Mouse (Mus musculus) limb, embryonic 15.5 days (tissue): ENCODE results near the gene Tppp. TPM values are rescaled to one million over a fixed set of nuclear protein-coding genes. Genes with fewer than 3 reads are reported as not detected.
"Not testable (repeated sequence)": the region's sequence is repeated elsewhere in the genome, so short reads cannot be mapped to it uniquely, and the experiment has no call there.

ENCODE experiments used
- ATAC-seq: fragments of 200-750 bp; cut with Nextera tagmentation; 2 replicates; pipeline ENCODE4 v1.8.0; 2017; ENCODE audit warnings: low read depth, moderate TSS enrichment; ENCODE audit not compliant: insufficient number of reproducible peaks, low FRiP score, low TSS enrichment
- H3K27ac ChIP-seq: fragments of 300-500 bp; sonication (generic); 2 replicates; pipeline ENCODE4 v1.5.1; 2015; ENCODE audit warnings: moderate library complexity, mild to moderate bottlenecking, inconsistent platforms
- H3K27me3 ChIP-seq: fragments of 300-500 bp; sonication (generic); 2 replicates; pipeline ENCODE4 v1.6.1; 2015; ENCODE audit warnings: inconsistent platforms
- H3K36me3 ChIP-seq: fragments of 300-500 bp; sonication (generic); 2 replicates; pipeline ENCODE4 v1.6.1; 2015; ENCODE audit warnings: inconsistent platforms
- H3K4me1 ChIP-seq: fragments of 300-500 bp; sonication (generic); 2 replicates; pipeline ENCODE4 v1.6.1; 2015; ENCODE audit warnings: inconsistent platforms
- H3K4me2 ChIP-seq: fragments of 300-500 bp; sonication (generic); 2 replicates; pipeline ENCODE4 v1.6.1; 2015; ENCODE audit warnings: mild to moderate bottlenecking, inconsistent platforms
- H3K4me3 ChIP-seq: fragments of 300-500 bp; sonication (generic); 2 replicates; pipeline ENCODE4 v1.5.1; 2015; ENCODE audit warnings: mild to moderate bottlenecking, inconsistent platforms
- H3K9ac ChIP-seq: fragments of 300-500 bp; sonication (generic); 2 replicates; pipeline ENCODE4 v1.6.1; 2015; ENCODE audit warnings: inconsistent platforms
- H3K9me3 ChIP-seq: fragments of 300-500 bp; sonication (generic); 2 replicates; pipeline ENCODE4 v1.6.1; 2016; ENCODE audit warnings: inconsistent platforms
- WGBS: fragments of 180-500 bp; shearing (Covaris S2); methylation state at CpG from one replicate; pipeline ENCODE4 v1.1.7; 2015; 5-methylcytosine and 5-hydroxymethylcytosine counted together
- polyA plus RNA-seq: library from polyadenylated mRNA; unstranded; fragments of >200 nt; fragmentation: Nextera tagmentation; extraction: Ambion mirVana; gene quantifications from 2 replicates; pipeline ENCODE4 v1.2.1, GENCODE M21; 2015

The Tppp gene
- polyA plus RNA-seq, 1 experiment from 2014 or later: 1.8 TPM

DNA sequence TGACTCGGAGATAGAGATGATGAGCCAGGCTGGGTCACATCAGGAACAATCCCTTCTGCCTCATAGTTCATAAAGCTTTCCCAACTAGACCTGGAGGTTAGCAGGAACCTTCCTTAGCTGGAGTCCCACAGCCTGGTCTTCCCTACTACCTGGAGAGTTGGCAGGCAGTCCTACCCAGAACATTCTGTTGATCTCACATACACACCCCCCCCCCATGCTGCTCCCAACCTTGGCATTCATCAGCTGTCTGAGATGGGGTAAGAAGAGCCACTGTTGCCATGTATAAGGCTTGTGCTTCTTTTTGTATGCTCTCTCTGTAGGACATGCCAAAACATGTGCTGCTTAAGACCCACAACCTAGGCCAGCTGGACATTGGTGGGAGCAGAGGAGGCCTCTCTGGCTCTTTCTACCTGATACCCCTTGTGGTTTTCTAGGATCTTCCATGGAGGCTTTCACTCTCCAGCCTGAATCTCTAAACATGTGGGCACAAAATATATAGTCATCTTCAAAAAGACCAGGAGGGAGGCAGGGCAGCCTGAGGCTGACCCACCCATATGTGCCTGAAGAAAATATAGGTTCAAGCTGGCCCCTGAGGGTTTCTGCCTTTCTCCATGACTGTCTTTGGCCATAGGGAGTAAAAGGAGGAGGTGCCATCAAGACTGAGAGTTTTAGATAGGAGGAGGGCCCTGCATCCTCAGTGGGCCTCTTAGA, 54.3 kb downstream of the Tppp start:
- Histone ChIP-seq H3K27ac (no peak overlapping the region), H3K9ac (no peak overlapping the region), H3K9me3 (no peaks in the 10 kb centered on the region), H3K36me3 (no peaks in the 10 kb centered on the region), H3K4me2 (no peak overlapping the region), H3K4me1 (no peaks in the 10 kb centered on the region), H3K4me3 (no peak overlapping the region), H3K27me3 (no peaks in the 10 kb centered on the region)
- no peak for ATAC-seq
- 72% methylated on average over 1 of the region's 1 CpGs for WGBS

DNA sequence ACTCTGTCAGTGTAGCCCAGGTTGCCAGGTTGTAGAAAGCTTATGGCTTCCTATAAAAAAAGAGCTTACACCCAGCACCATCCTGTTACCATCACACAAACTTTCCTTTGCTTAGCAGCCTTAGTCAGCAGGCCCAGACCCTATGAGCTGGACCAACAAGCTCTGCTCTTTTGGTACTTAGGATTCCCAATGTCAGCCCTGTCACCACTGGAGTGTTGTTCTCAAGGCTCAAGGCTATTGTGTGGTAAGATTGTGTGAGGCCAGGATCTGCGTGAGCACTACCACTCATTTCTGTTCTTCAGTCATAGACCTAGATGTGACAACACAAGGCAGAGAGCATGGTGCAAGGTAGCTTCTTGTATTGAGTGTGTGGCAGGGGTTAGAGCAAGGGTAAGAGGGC, 57.4 kb downstream of the Tppp start:
- WGBS: 91% methylated on average over 1 of the region's 1 CpGs
- Histone ChIP-seq H3K4me1 (no peaks in the 10 kb centered on the region), H3K4me3 (no peak overlapping the region), H3K36me3 (no peaks in the 10 kb centered on the region), H3K27ac (no peak overlapping the region), H3K27me3 (no peaks in the 10 kb centered on the region), H3K9ac (no peak overlapping the region), H3K4me2 (no peak overlapping the region), H3K9me3 (no peaks in the 10 kb centered on the region)
- no peak for ATAC-seq

DNA sequence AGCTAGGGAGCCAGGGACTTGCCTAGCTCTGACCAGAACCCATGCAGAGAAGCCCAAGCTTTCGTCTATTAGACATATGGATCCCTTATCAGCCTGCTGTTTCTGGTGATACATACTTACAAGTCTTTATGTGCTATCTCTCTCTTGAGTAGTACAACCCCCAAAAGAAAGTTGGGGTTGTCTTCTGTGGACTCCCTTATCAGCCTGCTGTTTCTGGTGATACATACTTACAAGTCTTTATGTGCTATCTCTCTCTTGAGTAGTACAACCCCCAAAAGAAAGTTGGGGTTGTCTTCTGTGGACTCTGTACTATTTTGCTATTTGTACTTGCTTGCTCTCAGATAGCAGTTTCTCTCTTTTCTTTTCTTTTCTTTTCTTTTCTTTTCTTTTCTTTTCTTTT, 62.0 kb downstream of the Tppp start:
- H3K27ac ChIP-seq, H3K4me1 ChIP-seq, H3K4me2 ChIP-seq, ATAC-seq, H3K9me3 ChIP-seq, H3K4me3 ChIP-seq, H3K36me3 ChIP-seq, H3K27me3 ChIP-seq, H3K9ac ChIP-seq: not testable (repeated sequence)
- WGBS: 86% methylated on average over 1 of the region's 1 CpGs

DNA sequence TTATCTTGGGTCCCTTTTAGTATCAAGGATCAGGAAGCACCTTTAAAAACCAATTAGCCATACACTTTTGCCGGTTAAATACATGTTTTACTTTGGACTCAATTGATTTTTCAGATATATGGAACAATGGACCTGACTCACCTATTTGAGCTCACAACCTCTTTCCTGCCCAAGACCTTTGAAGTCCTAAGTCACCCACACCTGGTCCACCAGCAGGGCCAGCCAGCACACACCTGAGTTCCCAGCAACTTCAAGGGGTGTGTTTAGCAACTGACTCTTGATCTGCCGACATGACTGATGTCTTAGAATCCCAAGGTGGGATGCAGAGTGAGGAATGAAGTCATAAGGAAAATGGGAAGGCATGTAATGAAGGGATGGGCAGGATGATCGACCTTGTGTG, 62.5 kb downstream of the Tppp start:
- no peak overlapping the region for H3K4me3 ChIP-seq
- 72% methylated on average over 3 of the region's 3 CpGs for WGBS
- no peak overlapping the region for H3K4me2 ChIP-seq
- H3K9me3 ChIP-seq: no peaks in the 10 kb centered on the region
- no peak for ATAC-seq
- H3K27ac ChIP-seq: no peak overlapping the region
- H3K9ac ChIP-seq: no peak overlapping the region
- no peaks in the 10 kb centered on the region for H3K27me3 ChIP-seq
- no peaks in the 10 kb centered on the region for H3K36me3 ChIP-seq
- no peaks in the 10 kb centered on the region for H3K4me1 ChIP-seq

DNA sequence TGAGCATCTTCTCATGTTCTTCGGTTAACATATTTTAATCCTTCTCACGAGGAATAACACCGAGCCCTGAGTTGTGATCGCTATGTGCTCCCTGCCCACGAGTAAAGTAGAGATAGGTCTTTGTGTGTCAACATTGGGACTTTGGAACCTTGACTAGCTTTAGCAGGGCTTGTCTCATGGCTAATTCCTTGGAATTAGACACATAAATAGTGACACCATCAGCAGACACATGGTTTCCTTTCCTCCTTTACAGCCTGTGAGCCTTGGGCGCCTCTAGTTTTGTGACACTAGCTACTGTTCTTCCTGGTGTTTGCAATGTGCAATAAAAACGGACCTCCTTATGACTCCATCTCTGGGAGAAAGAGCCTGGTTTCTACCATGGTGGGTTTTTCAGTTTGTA, 64.2 kb downstream of the Tppp start:
- 88% methylated on average over 7 of the region's 7 CpGs for WGBS
- H3K4me2 ChIP-seq: no peak overlapping the region
- H3K4me3 ChIP-seq: no peak overlapping the region
- no peaks in the 10 kb centered on the region for H3K27me3 ChIP-seq
- H3K9me3 ChIP-seq: no peaks in the 10 kb centered on the region
- no peaks in the 10 kb centered on the region for H3K4me1 ChIP-seq
- no peak overlapping the region for H3K27ac ChIP-seq
- no peak overlapping the region for H3K9ac ChIP-seq
- ATAC-seq: no peak
- no peaks in the 10 kb centered on the region for H3K36me3 ChIP-seq

Other genes starting within 250 kb of the Tppp start
- gene Nkd2, start 161.8 kb upstream of the Tppp start, polyA plus RNA-seq: 44.1 and 46.7 TPM in 2 replicates
- 28.6 and 30.0 TPM in 2 replicates for gene Trip13, start 71.6 kb upstream of the Tppp start, polyA plus RNA-seq
- 50.8 and 50.9 TPM in 2 replicates for gene Brd9, start 71.6 kb upstream of the Tppp start, polyA plus RNA-seq
- not detected in 2 replicates for gene Zdhhc11, start 45.6 kb upstream of the Tppp start, polyA plus RNA-seq
- 10.7 and 10.9 TPM in 2 replicates for gene Cep72, start 52.9 kb downstream of the Tppp start, polyA plus RNA-seq
- 0.04 and 0.21 TPM in 2 replicates for gene Slc9a3, start 112.0 kb downstream of the Tppp start, polyA plus RNA-seq
- 79.0 and 82.2 TPM in 2 replicates for gene Exoc3, start 199.3 kb downstream of the Tppp start, polyA plus RNA-seq